Mouse (Mus musculus) gastrocnemius, postnatal 4 days (tissue): ENCODE results near the gene Mef2d. TPM values are rescaled to one million over a fixed set of nuclear protein-coding genes. Genes with fewer than 3 reads are reported as not detected.

Experiments used
- DNase-seq, 2 experiments: peaks; one replicate each; pipeline ENCODE4 v3.0.0; 2021 to 2022; ENCODE audit warnings: low spot score in 2 of 2, mixed read lengths in 2 of 2
- total RNA-seq, 2 experiments: library from RNA; stranded (reverse); gene quantifications; 2 replicates each; pipeline ENCODE4 v1.2.3; 2021

Mef2d gene
- total RNA-seq, 2 experiments from 2014 or later: 160 to 174 TPM

DNA sequence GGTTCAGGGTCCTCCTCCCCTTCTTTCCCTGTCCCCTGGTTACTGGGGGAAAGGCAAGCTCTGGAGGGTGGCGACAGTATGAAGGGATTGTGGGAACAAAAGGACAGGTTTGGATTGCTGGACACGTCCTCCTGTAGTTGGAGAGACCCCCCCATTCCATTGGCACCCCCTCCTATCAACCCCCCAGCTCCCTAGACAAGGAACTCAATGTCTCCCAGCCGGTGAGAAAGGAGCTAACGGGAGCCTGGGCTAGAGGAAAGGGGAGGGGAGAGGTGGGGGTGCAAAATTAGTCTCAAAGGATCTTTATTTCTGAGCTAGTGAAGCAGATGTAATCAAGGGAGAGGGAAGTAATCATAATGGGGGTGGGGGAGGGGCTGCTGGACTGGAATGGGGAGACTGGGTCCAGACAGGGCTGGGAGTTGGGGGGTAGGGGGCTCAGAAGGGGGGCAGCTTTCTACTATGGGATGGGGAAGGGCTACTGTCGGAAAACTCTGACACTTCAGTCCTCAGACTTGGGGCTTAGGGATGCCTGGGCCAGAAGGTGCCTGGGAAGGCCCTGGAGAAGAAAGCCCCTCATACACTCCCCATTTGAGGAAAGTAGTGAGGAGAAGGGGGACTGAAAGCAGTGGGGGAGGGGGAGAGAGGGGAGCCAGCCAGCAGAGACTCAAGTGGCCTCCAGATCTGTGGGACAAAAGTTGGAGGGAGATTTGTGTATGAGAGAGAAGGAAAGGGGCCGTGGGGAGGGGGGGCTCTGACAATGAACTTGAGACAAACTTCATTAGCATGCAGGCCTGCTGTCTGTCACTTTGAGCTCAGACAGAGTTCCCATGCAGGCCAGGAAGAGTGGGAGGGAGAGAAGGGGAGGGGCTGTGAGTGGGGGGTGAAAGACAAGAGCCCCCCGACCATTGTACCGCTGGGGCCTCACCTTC, 63.7 kb downstream of the Mef2d start:
- DNase-seq: no peak

- no peak for DNase-seq
Observed at GRCm38 (mm10) chr3:88206500-88206899, 64.3 kb downstream of the Mef2d start.

DNA sequence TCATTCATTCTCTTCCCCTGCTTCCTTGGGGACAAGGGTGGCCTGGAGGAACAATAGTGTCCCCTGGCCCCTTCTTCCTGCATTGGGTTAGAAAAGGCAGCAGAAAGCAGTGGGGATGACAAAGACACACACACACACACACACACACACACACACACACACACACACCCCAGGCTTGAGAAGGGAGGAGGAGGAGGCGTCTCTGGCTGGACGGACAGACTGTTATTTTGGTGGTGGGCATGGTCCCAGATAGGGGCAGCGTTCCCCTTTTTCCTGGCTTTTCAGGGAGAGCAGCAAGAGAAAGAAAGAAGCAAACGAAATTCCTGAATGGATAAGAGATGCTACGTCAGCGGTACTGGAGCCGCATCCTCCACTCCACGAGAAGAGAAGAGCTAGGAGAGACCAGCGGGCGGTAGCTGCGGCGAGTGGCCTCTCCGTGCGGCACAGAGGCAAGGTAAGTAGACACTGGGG, 64.8 kb downstream of the Mef2d start:
- DNase-seq: no peak

GRCm38 (mm10) chr3:88207451-88208100, 65.4 kb downstream of the Mef2d start:
- no peak for DNase-seq

- DNase-seq: no peak
Observed at GRCm38 (mm10) chr3:88208226-88208720, 66.1 kb downstream of the Mef2d start.

GRCm38 (mm10) chr3:88209306-88209705, 67.1 kb downstream of the Mef2d start:
- no peak for DNase-seq

- DNase-seq: no peak
Observed at GRCm38 (mm10) chr3:88210121-88210520, 67.9 kb downstream of the Mef2d start.

- DNase-seq: no peak
Observed at GRCm38 (mm10) chr3:88210918-88211317, 68.7 kb downstream of the Mef2d start.

GRCm38 (mm10) chr3:88212356-88212755, 70.2 kb downstream of the Mef2d start:
- DNase-seq: no peak

DNA sequence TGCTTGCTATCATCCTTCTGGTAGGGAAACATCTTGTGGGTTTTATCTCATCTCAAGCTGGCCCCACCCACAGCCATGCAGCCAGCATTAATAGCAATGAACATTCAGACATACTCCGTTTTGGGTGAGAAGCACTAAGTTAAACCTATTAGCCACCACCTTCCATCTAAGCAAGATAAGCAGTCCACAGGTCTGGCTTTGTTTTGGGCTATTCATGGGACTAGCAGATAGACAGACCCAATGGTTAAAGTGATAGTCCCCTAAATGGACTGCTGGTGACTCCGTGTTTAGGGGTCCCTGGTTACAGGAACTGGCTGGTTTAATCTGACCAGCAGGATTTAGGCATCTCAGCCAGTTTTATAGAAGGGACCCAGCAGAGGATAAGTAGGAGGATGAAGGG, 70.8 kb downstream of the Mef2d start:
- no peak for DNase-seq

- DNase-seq: no peak
Observed at GRCm38 (mm10) chr3:88214197-88214938, 72.2 kb downstream of the Mef2d start.

DNA sequence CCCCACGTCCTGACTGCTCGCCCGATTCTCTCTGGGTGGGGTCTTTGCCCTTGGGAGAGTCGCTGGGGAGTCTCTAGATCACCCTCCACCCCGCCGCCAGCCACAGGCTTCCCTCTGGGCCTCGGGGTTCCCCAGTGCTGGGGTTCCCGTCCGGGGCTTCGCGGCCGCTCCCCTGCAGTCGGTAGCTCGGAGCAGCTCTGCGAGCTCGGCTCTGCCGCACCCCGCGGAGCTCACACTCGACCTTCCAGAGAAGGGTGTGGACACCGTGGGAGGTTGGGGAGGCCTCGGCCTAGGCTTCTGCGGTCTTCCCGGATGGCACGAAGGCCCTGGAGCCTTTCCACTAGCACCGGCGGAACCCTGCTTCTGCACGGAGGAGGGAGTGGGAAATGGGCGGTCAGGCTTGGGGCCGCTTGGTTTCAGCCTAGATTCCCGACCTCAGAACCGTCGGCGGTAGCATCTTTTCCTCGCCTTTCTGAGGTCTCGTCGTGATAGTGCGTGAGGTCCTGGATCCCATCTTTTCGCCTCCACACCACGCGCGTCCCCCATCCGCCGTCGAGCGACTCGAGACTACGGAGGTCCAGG, 72.9 kb downstream of the Mef2d start:
- DNase-seq: no peak

DNA sequence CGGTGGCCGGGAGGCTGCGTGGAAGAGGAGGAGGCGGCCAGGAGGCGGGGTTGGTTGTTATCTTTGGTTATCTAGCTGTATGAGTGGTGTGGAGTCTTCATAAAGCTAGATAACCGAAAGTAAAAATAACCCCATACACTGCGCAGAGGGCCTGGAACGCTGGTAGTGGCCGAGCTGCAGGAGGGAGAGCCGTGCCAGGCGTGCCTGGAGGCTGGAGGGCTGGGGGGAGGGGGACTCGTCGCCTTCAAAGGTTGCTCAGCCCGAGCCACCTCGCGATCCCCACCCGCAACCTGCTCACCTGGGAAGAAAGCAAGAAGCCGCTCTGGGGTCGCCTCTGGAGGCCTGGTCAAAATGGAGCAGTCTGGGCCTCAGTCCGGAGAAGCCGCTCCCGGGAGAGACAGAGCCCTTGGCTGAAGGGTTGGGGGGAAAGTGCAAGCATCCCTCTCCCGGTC, 73.4 kb downstream of the Mef2d start:
- DNase-seq: no peak

GRCm38 (mm10) chr3:88216116-88216515, 73.9 kb downstream of the Mef2d start:
- no peak for DNase-seq

- DNase-seq: no peak
Observed at GRCm38 (mm10) chr3:88216534-88217326, 74.6 kb downstream of the Mef2d start.

GRCm38 (mm10) chr3:88217679-88218078, 75.5 kb downstream of the Mef2d start:
- DNase-seq: no peak

GRCm38 (mm10) chr3:88219940-88220339, 77.8 kb downstream of the Mef2d start:
- no peak for DNase-seq

- DNase-seq: peak in 1 of 2 experiments; percentile 76
Observed at GRCm38 (mm10) chr3:88220842-88221241, 78.7 kb downstream of the Mef2d start.
